Mouse (Mus musculus) lung, adult 2 months (tissue): ENCODE results near the gene Smpdl3b.

Experiments used
- CTCF ChIP-seq: fragments of 200-500 bp; IDR thresholded peaks from 2 replicates; pipeline ENCODE4 v1.5.1; 2011; ENCODE audit warnings: mild to moderate bottlenecking, low read length, control low read depth; ENCODE audit not compliant: insufficient read depth
- POLR2A ChIP-seq: fragments of 200-500 bp; IDR thresholded peaks from 2 replicates; pipeline ENCODE4 v1.6.1; 2011; ENCODE audit warnings: low read depth, mild to moderate bottlenecking, control low read depth, low read length, borderline replicate concordance; ENCODE audit errors: extremely low read depth

GRCm38 (mm10) chr4:132762602-132763001 lies 5.5 kb upstream of the Smpdl3b start:
- no peak for TF ChIP-seq POLR2A
- no peak for TF ChIP-seq CTCF
